Comparison of ENCODE assay signal across 1 mouse cellular context in the genomic region with DNA sequence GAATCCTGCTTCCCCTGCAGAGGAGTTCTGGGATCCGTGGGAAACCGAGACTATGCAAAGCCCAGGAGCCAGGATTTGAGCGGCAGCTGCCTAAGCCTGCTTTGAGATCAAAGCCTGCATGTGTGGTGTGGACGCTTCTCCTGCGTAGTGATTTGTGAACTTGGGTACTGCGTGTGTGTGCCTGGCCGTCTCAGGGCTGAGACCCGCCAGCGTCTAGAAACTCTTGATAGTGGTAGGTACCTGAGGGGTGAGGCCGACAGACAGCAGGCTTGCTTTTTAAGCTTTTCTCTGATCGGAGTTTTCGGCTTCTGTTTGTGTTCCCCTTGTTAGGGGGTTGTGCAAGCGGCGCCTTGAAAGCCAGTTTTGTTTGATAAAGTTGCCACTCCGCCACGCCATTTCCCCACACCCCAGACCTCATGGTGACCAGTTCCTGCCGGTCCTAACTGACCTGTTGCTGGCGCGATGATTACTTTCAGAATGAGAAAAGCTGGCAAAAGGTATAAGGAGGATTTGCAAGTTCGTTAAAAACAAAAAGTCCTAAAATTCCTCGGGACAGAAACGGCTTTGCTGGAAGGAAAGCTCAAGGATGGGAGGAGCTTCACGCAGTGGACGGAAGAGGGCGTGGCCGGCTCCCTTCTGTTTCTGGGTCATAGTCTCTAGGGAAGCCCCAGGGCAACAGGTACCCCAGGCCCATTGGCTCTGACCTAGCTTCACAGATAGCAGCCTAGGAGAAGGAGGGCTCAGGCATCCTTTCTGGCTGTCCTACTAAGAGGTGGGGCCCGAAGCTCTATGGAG.
TF ChIP-seq lines count a peak whose summit lies in the region.

No protein-coding gene starts in this region.

TF ChIP-seq in CH12.LX, 34 proteins besides CTCF, POLR2A, EP300 and RAD21:
- TF ChIP-seq SIN3A (IDR thresholded peaks at IDR 0.05; ENCODE audit: low read length), result 0 out of 2 replicates have a peak, but pooled peaks have one; percentile 40
- peak; percentile 79 for TF ChIP-seq MXI1 (IDR thresholded peaks at IDR 0.05; ENCODE audit: low read depth, low read length)
- TF ChIP-seq HCFC1 (IDR thresholded peaks at IDR 0.05; ENCODE audit: low read depth, low read length), result peak; percentile 36; the same call in 1 of the 2 replicates
- 0 out of 2 replicates have a peak, but pooled peaks have one; percentile 32 for TF ChIP-seq ZMIZ1 (IDR thresholded peaks at IDR 0.05; ENCODE audit: low read depth, low read length)
- peak; percentile 31; the same call in 1 of the 2 replicates for TF ChIP-seq CHD1 (IDR thresholded peaks at IDR 0.05; ENCODE audit: low read depth, low read length)
- TF ChIP-seq JUND (conservative IDR thresholded peaks at IDR 0.05; ENCODE audit: low read depth, low read length), result no peak
- TF ChIP-seq ELF1 (IDR thresholded peaks at IDR 0.05; ENCODE audit: low read depth, low read length), result peak; percentile 45
- TF ChIP-seq TCF12 (IDR thresholded peaks at IDR 0.05; ENCODE audit: low read depth, low read length), result peak; percentile 31; the same call in 1 of the 2 replicates
- TF ChIP-seq MEF2A (IDR thresholded peaks at IDR 0.05; ENCODE audit: borderline replicate concordance, low read depth, low read length), result 0 out of 2 replicates have a peak, but pooled peaks have one; percentile 19
- peak; percentile 56; the same call in 1 of the 2 replicates for TF ChIP-seq MAX (IDR thresholded peaks at IDR 0.05; ENCODE audit: low read length)
- no peak for TF ChIP-seq RCOR1 (conservative IDR thresholded peaks at IDR 0.05; ENCODE audit: low read depth, low read length)
TF ChIP-seq in CH12.LX: peak in this region for 9.
